Mouse (Mus musculus): ENCODE measurements around the gene Asgr1. TPM values are rescaled to one million over a fixed set of nuclear protein-coding genes. Genes with fewer than 3 reads are reported as not detected.
"Not testable (repeated sequence)": the region's sequence is repeated elsewhere in the genome, so short reads cannot be mapped to it uniquely, and the experiment has no call there.

Asgr1 gene
- total RNA-seq, 2 experiments from 2014 or later = 0.29 TPM; not detected in 1

DNA sequence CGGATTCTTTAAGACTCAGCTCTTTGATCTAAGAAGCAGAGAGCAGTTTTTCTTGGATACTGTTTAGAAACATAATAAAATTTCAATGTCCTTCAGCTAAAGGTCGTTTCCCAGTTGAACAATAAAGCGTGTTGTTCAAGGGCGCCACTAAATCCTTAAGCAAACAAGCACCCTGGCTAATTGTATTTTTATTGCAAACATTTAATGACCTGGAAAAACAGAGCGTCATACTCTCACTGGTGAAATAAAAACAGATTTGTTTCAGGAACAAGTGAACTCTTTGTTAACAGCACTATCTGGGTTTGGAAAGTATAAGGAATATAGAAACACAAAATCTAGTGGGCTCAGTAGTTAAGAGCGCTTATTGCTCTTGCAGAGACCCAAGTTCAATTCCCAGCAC is 16.2 kb downstream of the Asgr1 start:
- DNase-seq = no peak

DNA sequence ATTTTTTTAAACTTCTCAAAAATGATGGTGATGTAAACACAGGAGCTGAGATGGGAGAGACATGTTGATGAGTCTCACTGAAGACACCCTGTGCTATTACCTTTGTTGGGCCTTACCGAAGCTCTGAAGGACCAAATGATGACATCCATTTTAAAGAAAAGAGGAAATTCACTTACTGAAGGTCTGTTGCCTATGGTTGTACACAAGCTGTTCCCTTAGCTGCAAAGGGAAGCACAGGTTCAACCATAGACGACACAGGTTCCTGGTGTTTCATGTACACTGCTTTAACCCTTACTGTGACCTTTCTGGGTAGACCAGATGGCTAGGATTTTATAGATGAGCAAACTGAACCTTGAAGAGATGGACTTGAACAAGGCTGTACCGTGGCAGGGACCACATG is 16.7 kb downstream of the Asgr1 start:
- DNase-seq = not testable (repeated sequence)

DNA sequence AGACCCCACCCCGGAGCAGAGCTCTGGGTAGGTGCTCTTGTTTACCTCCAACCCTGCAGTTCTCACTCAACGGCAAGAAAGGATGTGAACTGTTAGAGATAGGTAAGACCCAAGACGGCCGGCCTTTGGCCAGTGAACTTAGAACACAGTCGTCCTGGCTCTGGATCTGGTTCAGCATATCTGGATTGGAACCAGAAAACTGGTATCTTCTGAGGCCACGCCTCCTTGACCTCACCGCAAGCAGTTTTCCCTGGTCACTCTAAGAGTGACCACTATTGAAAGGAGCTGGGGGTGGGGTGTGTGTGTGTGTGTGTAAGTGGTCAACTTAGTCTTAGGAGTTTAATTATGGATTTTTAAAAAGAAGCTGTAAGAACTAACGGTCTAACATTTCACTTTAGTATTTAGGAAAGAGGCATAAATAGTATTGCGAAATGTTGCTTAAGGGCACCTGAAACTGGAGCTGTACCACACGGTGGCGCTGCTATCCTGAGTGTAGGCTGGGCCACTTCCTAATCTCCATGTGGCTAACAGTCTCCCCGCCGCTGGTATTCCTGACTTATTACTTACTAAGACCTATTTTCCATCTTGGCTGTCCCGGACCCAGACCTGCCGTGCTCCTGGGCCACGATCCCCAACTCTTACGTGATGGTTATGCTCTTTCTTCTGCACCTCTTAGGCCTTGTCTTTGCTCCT is 20.6 kb downstream of the Asgr1 start:
- DNase-seq = peak; percentile 85

DNA sequence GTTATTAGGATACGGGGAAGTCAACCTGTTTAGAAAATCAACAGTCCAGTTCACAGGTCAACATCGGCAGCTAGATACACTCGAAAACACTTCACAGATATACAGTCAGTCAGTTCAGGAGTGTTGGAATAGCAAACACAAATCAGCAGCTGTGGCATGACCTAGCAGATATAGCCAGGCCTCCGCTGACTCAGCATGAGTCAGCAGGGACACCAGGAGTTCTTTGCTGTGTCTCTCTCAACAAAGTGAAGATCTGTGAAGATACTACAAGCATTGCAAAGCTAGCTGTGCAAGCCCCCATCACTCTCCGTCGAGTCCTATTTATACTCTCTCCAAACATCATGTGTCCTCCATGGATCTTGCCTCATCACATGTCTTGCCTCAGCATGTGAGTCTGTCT is 21.7 kb downstream of the Asgr1 start:
- DNase-seq = no peak

DNA sequence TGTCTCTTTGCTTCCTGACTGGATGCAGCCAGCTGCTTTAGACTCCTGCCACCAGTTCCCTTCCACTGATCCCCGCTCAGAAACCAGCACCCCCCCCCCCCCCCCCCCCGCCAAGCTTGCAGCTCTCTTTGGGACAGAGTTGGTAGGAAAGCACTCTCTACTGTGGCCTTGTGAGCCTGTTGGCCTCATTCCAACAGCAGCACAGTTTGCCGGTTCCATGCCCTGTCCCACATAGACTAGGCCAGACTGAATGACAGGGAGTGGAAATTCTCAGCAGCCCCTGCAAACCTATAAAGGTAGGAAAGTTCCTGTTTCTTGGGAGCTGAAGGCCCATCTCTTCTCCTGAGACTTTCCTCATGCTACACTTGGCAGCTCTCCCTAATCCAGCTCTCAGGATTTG is 23.6 kb downstream of the Asgr1 start:
- DNase-seq = no peak

DNA sequence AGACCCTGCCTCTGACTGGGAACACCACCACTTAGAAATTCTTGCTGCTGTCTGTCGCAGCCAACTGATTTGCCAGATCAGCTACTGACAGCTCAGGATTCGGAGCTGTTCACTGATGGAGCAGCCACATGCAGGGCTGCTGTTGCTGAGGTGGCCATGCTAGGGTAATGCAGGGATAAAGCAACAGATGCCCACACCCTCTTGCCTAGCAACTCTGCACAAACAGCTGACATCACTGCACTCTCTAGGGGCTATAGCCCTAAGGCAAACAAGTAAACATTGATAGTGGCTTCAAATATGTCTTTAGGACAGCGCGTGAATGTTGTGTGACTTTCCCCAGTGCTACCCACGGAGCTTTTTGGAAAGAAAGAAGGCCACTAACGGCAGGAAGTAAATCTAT is 25.3 kb downstream of the Asgr1 start:
- DNase-seq = no peak

DNA sequence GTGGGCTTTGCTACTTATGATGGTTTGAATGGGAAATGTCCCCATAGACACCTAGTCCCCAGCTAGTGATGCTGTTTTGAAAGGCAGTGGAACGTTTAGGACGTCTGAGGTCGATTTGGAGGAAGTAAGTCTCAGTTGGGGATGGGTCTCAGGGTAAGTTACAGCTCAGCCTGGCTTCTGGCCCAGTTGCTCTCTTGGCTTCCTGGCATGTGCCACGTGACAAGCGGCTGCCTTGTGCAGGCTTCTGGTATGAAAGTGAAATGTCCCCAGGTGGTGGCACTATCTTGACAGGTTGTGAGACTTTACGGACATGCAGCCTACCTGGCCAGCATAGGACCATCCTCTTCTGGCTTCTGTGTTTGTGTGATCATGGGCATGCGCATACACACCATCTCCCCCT is 26.0 kb downstream of the Asgr1 start:
- DNase-seq = no peak

DNA sequence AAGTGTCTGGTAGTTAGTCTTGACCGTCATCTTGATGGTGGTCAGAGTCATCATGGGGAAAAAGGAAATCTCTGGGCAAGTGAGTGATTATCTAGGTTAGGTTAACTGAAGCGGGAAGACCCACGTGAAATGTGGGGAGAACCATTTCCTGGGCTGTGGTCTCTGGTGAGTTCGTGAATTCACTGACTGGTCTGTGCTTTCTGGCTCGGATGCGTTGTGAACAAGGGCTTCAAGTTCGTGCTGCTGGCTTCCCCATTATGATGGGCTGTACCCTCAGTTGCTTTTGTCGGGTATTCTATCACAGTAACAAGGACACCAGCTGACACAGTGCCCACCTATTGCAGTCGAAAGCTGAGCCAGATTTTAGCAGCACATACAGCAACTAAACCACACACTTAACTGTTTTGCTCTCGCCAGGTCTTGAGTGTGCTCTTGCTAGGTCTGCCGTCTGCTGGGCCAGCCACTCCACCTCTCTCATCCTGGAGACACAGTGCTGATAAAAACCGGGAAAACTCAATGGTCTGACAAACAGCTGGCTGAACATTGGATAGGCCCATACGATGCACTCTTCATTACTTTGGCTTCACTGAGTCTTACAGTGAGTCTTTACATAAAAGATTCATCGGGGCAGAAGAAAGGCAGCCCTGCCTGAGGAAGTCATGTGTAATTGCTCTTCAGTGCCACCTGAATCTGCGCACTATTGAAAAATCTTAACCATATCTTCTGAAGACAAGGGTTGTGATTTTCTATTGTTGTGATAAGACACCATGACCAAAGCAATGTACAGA is 27.1 kb downstream of the Asgr1 start:
- no peak for DNase-seq

DNA sequence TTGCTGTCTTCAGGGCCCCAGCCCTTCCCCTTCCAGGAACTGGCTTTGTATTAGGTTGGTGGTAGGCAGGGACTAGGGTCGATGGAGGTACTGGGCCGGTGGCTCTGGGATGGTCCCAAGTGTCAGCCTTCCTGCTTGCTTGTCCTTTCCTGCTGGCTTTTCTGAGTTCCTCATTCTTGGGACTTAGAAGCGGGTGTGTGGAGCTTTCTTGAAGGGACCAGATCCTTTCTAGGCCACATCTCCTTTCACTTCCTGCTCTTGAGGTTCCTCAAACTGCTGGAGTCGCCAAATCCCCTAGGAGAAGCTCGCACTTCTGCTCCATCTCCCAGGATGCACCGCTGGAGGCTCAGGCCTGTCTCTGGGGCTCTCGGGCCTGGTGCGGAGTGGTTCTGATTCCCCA is 30.7 kb downstream of the Asgr1 start:
- DNase-seq = no peak

DNA sequence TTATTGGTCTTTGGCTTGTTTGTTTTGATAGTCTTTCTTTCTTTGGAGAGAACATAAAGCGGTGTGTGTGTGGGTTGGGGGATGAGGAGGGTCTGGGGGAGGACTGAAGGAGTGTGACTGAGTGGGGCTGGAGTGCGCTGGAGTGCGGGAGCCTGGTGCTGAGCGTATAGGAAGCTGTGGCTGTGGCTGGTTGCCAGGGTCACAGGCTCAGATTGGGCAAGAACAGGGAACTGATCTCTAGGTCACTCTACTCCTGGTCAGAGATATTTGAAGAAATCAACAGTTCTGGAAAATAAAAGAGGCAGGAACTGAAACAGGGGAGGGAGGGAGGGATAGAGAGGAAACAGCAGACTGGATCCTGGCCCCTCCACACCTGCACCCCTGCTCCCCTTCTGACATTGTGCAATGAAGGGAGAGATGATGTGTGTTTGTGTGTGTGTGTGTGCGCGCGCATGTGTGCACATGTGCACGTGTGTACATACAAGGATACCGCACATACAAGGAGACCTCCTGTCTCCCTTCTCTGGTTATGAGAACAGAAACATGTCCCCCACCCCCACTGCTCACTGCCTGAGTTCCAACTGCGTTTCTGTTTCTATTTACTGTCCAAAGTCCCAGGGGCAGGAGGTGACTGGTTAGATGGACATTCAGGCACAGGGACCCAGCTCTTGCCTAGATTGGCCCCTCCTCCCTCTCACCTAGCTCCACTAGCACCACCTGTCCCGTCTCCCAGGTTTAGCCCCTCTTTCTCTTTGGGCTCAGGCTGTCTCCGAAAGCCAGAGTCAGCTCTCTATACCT is 38.3 kb downstream of the Asgr1 start, which contains the start of gene Asgr2:
Gene Asgr2 (plus strand): TSS at position 659 of the 798 bp plus-strand sequence.
- DNase-seq = no peak

DNA sequence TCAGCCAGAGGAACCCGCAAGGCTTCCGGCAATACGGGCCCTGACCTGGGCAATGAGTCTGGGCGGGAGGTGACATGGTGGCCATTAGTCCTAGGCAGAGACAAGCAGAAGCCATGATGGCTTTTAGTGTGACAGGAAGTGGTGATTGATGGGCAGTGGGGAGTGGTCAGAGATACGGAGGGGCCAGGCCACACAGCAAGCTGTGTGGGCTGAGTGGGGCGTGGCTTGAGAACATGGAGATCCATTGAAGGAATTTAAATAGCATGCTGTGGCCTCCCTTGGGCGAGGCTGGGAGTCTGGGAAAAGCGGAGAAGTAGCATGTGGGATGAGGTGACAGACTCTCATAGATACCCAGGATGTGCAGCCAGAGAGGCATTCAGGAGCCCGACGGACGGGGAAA is 43.5 kb downstream of the Asgr1 start:
- no peak for DNase-seq

DNA sequence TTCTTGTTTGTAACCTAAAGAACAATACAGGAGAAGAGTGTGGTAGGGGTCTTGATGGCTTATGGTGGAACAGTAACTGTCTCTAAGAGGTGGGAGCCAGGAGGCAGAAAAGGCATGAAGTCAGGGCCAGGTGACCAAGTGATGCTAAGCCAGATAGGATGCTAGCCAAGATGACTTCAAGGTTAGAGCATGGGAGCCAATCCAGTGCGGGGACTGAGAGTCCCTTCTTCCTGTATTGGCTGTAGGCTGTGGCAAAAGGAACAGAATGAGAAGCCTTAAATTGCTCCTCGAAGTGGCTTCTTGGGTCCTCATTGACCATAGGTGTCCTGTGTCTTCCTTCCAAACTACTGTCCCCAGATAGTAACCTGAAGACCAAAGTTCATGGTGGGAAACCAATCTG is 45.2 kb downstream of the Asgr1 start:
- no peak for DNase-seq

DNA sequence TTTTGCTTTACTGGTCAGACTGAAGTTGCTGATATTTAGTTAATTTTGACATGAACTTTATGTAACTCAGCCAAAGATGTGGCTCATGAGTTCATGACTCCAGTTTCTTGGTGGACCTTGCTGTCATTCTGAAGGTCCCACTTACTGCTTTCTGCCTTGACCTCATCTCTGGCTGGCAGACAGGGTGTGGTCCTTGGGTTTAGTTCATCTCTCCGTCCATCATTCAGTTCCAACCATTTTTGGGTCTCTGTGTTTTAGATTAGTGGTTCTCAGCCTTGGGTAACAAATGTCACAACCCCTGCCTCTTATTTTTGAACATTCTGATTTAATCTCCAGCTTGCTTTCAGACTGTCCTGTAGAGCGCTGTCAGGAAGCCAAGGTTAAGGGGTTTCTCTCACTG is 45.9 kb downstream of the Asgr1 start:
- DNase-seq = no peak

DNA sequence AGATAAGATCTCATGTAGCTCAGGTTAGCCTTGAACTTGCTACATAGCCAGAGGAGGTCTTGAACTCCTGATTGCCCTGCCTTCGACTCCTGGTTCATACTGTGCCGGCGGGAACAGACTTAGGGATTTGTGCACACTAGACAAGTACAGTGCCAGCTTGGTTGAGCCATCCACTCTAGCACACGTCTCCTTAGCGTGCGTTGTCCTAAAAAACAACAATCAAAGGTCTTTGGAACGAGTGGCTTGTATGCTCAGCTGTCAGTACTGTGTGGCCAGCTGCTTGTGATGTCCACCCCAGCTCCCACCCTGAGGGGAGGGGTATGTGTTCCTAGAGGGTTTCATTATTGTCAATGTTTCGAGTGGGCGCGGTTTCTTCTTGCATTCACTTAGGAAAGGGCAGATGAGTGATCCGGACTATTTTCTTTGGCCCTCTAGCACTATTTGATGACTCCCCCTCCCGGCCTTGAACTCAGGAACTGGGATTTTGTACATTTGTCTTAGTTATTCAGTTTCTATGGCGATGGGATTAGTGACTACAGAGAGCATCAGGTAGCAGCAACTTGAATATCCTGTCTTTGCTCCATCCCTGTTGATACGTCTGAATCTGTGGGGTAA is 49.9 kb downstream of the Asgr1 start:
- no peak for DNase-seq

DNA sequence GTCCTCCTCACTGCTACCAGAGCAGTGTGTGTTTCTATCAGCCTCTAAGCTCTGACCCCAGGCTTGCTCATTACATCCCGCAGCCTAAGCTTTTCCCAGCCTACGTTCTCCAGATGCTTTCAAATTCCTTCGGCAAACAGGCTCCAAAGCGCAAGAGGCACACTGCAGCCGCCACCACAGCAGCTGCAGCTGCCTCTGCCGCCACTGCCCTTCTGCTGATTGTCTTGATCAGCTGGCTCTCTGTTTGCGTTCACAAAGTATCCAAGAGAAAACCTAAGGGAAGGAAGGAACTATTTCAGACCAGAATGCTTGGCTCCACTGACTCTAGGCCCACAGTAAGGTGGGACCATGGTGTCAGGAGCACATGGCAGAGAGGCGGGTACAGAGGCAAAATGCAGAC is 53.2 kb downstream of the Asgr1 start:
- DNase-seq = no peak

Small RNAs within 50 kb of the gene (microRNA-seq; reads per million reads assigned to microRNA genes)
- 1,138 to 1,533 reads per million in 2 experiments for gene Mir324

Other genes starting within 250 kb of the Asgr1 start
- gene Tmem102, start 248.5 kb upstream of the Asgr1 start, total RNA-seq (2021) = not detected
- gene Gm39566, start 238.8 kb upstream of the Asgr1 start, total RNA-seq (2021) = not detected
- not detected for gene Spem2, start 235.6 kb upstream of the Asgr1 start, total RNA-seq (2021)
- not detected for gene Spem1, start 231.9 kb upstream of the Asgr1 start, total RNA-seq (2021)
- gene Nlgn2, start 216.3 kb upstream of the Asgr1 start, total RNA-seq (2021) = 10 to 100 TPM; 10.3 to 15.9 TPM
- 100 to 1,000 TPM; 121 to 122 TPM for gene Tmem256, start 215.6 kb upstream of the Asgr1 start, total RNA-seq (2021)
- gene Plscr3, start 207.7 kb upstream of the Asgr1 start, total RNA-seq (2021) = 10 to 100 TPM; 25.4 to 27.9 TPM
- gene Tnk1, start 195.4 kb upstream of the Asgr1 start, total RNA-seq (2021) = under 1 TPM; 0.11 to 0.31 TPM
- not detected for gene Tmem95, start 176.1 kb upstream of the Asgr1 start, total RNA-seq (2021)
- gene Kctd11, start 172.7 kb upstream of the Asgr1 start, total RNA-seq (2021) = 1 to 10 TPM; 2.3 to 3.7 TPM
- gene Acap1, start 158.5 kb upstream of the Asgr1 start, total RNA-seq (2021) = 1 to 10 TPM in 1 of 2 experiments, under 1 TPM in 1; 0.42 to 1.0 TPM
- gene 2810408A11Rik, start 153.1 kb upstream of the Asgr1 start, total RNA-seq (2021) = 1 to 10 TPM; 1.8 to 2.4 TPM
- gene Neurl4, start 153.0 kb upstream of the Asgr1 start, total RNA-seq (2021) = 10 to 100 TPM; 31.2 to 31.8 TPM
- 10 to 100 TPM; 29.0 to 31.3 TPM for gene Gps2, start 140.2 kb upstream of the Asgr1 start, total RNA-seq (2021)
- 100 to 1,000 TPM; 600 to 663 TPM for gene Eif5a, start 132.1 kb upstream of the Asgr1 start, total RNA-seq (2021)
- gene Ybx2, start 118.3 kb upstream of the Asgr1 start, total RNA-seq (2021) = 1 to 10 TPM; 2.7 to 4.1 TPM
- 100 to 1,000 TPM; 128 to 165 TPM for gene Slc2a4, start 105.9 kb upstream of the Asgr1 start, total RNA-seq (2021)
- under 1 TPM in 1 of 2 experiments, not detected in 1; 0.38 TPM for gene Cldn7, start 89.3 kb upstream of the Asgr1 start, total RNA-seq (2021)
- gene Ctdnep1, start 72.9 kb upstream of the Asgr1 start, total RNA-seq (2021) = 100 to 1,000 TPM; 237 to 249 TPM
- gene Elp5, start 71.6 kb upstream of the Asgr1 start, total RNA-seq (2021) = 10 to 100 TPM; 46.9 to 53.2 TPM
- gene Gabarap, start 62.9 kb upstream of the Asgr1 start, total RNA-seq (2021) = 100 to 1,000 TPM; 195 to 228 TPM
- gene Phf23, start 58.3 kb upstream of the Asgr1 start, total RNA-seq (2021) = 10 to 100 TPM; 22.2 to 28.9 TPM
- 10 to 100 TPM in 1 of 2 experiments, 1 to 10 TPM in 1; 8.2 to 14.7 TPM for gene Dvl2, start 53.5 kb upstream of the Asgr1 start, total RNA-seq (2021)
- 100 to 1,000 TPM; 217 to 254 TPM for gene Acadvl, start 38.7 kb upstream of the Asgr1 start, total RNA-seq (2021)
- 10 to 100 TPM; 16.5 to 28.7 TPM for gene Dlg4, start 37.1 kb upstream of the Asgr1 start, total RNA-seq (2021)
- under 1 TPM in 1 of 2 experiments, not detected in 1; 0.32 TPM for gene Asgr2, start 38.6 kb downstream of the Asgr1 start, total RNA-seq (2021)
- gene Mgl2, start 76.2 kb downstream of the Asgr1 start, total RNA-seq (2021) = 1 to 10 TPM; 3.2 to 4.0 TPM
- 1 to 10 TPM; 5.1 to 5.8 TPM for gene Clec10a, start 102.1 kb downstream of the Asgr1 start, total RNA-seq (2021)
- gene Slc16a11, start 158.7 kb downstream of the Asgr1 start, total RNA-seq (2021) = under 1 TPM in 1 of 2 experiments, not detected in 1; 0.63 TPM
- gene Slc16a13, start 167.0 kb downstream of the Asgr1 start, total RNA-seq (2021) = 1 to 10 TPM; 1.1 to 3.7 TPM
- gene Bcl6b, start 175.7 kb downstream of the Asgr1 start, total RNA-seq (2021) = 10 to 100 TPM; 12.6 to 21.5 TPM
- gene 0610010K14Rik, start 183.8 kb downstream of the Asgr1 start, total RNA-seq (2021) = 10 to 100 TPM; 46.0 to 51.4 TPM
- 1 to 10 TPM; 2.8 to 3.8 TPM for gene Gm21988, start 185.7 kb downstream of the Asgr1 start, total RNA-seq (2021)
- gene Rnasek, start 185.8 kb downstream of the Asgr1 start, total RNA-seq (2021) = 10 to 100 TPM; 91.1 to 93.0 TPM
- gene Alox12, start 201.3 kb downstream of the Asgr1 start, total RNA-seq (2021) = 1 to 10 TPM in 1 of 2 experiments, under 1 TPM in 1; 0.94 to 1.7 TPM